Mouse (Mus musculus) spleen, postnatal 36 days (tissue): ENCODE data around the gene Ube2h.

Source experiments
- DNase-seq, 2 experiments: peaks; one replicate each; pipeline ENCODE4 v3.0.0; 2022; ENCODE audit warnings: low spot score in 2 of 2, mixed read lengths in 1 of 2

The Ube2h gene

DNA sequence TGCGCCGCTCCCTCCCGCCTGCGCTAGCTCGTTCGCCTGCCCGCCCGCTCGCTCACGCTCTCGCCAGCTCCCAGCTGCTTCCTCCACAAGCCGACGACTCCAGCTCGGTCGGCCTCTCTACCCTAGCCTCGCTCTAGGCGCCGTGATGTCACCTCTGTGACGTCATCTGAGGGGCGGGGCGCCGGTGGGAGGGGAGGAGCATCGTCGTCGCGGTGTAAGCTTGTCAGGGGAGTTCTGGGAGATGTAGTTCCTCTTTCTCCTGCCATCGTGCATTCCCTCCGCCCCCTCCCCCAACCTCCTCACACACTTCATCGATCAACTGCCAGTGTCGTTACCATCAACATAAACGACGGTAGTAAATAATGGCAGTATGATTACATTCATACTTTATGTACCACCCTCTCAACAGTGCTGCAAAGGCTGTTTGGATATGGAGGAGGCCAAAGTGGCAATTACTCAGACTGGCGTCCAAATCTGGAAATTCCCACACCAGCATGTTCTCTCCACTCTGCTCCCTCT lies at the start of gene Ube2h:
Ube2h (minus strand) TSS at position 141 of the 519 bp plus-strand sequence.
- peak; percentile 99 to 100 for DNase-seq

DNA sequence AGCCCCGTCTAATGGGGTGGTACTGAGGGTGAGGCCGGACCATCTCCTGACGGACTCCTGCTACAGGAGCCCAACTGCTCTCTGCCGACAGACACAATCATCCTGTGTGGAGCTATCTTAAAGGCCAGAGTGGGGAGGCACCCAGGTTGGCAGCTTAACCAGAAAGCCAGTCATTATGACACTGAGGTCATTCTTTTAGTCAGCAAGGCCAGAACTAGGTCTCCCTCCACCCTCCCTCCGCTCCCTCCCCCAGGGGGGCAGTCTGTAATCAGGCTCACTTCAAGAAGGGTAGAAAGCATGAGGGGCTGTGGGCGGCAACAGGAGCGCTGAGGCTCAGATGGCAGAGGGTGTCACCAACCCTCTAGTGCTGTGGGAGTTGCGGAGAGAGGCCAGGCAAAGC lies 49.3 kb upstream of the Ube2h start:
- no peak for DNase-seq

DNA sequence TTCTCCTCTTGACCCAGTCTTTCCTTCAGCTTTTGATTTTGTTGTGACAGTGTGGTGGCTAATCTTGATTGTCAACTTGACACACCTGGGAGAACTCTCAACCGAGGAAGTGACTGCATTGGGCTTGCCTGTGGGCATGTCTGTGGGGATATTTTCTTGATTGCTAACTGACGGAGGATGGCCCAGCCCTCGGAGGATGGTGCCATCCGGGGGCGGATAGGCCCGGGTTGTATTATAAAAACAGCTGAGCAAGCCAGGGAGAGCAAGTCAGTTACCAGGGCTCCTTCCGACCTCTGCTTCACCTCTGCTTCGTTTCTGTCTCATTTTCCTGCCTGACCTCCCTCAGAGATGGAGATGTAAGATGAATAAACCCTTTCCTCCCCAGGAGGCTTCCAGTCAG lies 48.4 kb upstream of the Ube2h start:
- DNase-seq = no peak

DNA sequence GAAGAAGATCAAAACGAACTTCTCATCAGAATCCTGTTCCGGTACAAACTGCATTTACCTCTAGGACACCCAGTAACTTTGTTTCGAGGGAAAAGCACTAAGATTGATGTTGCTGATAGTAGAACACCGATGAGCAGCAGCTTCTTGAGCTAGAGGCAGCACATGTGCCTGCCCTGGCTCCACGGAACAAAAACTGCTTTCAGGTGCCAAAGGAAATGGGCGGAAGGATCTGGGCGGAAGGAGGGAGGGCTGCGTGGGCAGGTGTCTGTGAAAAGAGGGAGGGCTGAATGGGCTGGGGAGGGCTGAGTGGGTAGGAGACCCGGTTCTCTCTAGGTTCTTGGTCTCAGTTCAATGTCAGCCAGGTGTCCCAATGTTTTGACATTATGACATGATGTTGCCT lies 47.0 kb upstream of the Ube2h start:
- DNase-seq = peak; percentile 39 to 51

DNA sequence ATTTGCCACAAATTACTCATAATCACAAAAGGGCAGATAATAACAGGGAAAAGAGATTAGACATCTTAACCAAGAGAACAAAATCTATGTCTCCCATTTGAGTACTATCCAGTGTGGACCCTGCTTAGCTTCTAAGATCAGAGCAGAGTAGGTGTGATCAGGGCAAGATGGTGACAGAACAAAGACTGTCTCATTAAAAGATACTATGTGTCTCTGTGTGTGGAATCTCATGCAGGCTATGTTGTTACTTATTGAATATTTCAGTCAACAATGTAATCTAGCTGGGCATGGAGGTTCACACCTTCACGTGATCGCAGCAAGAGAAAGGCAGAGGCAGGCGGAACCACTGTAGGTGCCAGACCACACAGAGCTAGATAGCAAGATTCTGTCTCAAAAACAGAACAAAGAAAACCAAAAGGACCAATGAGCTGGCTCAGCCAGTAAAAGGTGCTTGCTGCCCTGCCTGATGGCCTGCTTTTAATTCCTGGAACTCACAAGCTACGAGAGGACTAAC lies 43.0 kb upstream of the Ube2h start:
- DNase-seq = no peak

DNA sequence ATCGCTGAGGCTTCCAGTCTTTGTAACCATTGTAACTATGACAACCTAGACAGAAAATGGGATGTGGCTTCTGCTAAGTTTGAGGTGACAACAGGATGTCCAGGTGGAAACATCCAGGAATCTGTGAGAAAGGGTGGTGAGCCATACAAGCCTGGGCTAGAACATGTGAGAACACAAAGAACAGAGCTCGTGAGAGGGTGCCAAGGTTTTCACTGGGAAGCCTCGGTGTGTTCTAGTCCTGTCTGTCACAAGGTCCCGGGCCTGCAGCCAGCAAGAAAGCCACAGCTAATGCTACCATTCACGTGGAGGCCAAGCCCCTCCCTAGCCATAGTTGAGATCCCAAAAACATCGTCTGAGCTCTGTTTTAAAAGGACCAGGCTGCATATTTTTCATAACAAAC lies 42.4 kb upstream of the Ube2h start:
- DNase-seq = no peak

DNA sequence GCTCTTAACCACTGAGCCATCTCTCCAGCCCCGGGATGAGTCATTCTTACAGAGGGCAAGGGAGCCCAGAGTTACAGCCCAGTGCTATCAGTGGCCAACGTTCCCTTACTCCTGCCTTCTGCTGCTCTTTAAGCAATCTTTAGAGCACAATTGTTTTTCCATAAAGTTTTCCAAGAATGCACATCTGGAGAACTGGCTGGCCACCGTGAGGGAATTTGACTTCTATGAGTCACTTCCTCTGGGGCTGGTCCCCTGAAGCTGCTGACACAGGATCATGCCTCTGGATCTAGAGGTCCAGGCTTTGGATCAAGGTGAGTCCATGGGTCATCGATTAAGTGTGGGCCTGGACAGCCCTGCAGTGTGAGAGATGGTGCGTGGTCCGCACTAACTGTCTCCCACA lies 39.7 kb upstream of the Ube2h start:
- no peak for DNase-seq

DNA sequence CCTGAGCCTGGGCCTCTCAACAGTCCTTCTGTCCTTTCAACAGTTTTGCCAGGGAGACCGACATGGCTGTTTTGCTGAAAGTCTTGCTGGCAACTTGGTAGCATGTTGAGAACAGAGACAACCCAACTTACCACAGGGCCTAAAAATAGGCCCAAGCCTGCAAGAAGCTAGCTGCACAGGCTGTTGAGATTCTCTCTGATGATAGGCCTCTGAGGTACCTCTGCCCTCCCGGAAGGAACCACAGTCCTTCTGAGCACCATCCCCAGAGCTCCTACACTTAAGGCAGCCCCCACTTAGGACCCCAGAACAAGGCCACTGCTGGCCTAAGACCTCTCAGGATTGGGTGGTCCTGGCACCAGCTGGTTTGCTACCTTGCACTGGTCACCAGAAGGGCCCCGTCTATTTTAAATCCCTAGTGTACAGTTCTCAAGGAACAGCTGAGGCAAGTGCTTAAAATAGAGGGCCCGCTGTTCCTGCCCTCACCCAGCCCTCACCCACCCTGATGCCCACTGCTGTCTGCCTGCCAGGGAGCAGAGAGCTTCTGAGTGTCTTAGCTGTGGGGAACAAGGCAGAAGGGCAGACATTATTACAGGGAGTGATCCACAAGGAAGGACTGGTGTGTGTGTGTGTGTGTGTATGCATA lies 36.0 kb upstream of the Ube2h start:
- DNase-seq = peak in 1 of 2 experiments; percentile 23

DNA sequence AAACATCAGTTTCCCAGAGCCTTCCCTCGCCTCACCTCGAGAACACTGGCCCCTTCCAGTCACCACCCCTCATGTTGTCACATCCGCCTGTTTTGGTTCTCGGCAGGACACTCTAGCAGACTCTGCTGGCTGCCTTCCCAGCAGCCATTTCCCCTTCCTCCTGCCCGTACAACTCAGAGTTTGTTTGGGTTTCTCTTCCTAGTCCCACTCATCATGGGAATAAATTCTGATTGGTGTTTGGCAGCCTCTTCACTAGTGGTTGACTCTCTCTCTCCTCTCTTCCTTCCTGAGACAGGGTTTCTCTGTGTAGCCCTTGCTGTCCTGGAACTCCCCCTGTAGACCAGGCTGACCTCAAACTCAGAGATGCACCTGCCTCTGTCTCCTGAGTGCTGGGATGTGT lies 32.6 kb upstream of the Ube2h start:
- peak; percentile 71 to 72 for DNase-seq

DNA sequence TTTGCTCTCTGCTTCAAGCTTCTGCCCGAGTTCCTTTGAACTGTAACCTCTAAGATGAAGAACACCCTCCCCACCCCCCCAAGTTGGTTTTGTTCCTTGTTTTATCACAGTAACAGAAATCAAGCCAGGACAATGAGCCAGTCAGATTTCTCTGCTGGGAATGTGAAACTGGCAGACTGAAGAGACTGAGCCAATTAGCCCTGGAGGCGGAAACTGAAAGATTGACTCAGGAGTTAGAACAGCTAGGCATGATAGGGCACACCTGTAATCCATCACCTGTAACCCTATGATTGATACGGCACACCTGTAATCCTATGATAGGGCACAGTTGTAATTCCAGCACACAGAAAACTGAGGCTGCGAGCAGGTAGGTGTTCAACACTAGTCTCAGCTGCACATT lies 27.9 kb upstream of the Ube2h start:
- no peak for DNase-seq

DNA sequence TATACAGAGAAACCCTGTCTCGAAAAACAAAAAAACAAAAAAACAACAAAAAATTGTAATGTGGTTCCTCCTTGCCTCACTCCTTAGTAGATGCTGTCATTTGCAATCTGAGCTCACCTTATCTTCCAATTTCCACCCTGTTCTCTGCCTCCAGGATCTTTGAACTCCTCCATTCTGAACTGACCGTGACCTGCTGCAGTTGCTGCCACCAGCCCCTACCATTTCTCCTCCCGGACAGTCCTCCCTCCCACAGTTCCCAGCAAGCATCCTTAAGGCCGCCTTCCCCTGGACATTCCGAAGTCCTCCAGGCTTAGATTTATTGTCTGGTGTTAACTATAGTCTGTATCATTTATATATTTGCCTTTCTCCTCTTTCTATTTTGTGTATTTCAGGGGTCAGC lies 26.4 kb upstream of the Ube2h start:
- DNase-seq = no peak

DNA sequence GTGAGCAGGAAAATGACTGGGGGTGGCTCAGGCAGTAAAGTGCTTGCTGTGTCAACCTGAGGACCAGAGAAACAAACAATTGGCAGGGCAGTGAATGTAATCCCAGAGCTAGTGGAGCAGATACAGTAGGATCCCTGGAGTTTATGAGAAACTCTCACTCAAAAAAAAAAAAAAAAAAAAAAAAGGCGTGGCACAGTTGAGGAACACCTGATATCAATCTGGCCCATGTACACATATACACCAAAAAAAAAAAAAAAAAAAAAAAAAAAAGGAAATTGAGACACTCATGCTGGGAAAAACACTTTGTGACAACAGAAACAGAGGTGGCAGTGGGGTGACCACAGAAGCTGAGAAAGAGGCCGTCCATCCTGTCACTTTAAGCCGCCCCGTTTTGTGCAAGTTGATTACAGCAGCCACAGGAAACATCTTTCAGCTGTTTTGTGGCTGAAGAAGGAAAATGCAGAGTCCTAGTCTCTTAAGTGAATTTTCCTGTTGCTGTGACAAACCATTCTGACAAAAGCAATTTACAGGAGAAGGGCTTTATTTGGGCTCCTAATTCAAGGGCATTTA lies 21.7 kb upstream of the Ube2h start:
- DNase-seq = peak; percentile 39 to 49

DNA sequence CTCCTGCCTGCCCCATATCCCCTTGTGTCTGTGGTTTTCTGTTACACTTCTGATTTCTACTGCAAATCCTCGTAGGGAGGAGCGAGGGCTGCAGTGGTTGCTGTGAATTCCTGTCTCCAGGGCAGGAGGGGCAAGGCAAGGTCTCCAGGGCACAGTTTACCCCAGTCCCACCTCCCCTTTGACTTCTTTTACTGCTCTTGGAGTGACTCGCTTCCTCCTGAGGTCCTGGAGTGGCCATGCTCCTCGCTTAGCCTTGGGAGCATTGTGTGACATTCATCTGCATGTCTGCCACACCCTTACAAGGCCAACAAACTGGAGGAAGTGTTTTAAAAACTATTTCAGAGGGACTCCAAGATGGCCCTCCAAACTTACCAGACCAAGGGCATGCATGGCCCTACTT lies 16.7 kb upstream of the Ube2h start:
- DNase-seq = no peak

DNA sequence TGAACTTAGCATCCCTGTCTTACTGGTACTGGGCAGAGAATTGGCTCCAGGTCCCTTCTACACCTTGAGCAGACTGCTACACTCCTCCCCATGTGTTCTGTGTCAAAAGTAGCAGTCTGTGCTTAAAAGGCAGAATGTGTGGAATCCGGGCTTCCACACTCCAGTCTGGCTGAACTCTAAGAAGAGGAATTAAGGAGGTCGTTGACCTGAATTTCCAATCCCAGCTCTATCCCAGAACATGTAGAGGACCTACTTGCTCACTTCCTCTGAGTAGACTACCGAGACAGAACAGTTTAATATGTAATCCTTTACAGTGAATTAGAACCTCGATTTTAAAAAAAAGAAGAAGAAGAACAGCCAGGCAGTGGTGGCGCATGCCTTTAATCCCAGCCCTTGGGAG lies 14.9 kb upstream of the Ube2h start:
- no peak for DNase-seq

DNA sequence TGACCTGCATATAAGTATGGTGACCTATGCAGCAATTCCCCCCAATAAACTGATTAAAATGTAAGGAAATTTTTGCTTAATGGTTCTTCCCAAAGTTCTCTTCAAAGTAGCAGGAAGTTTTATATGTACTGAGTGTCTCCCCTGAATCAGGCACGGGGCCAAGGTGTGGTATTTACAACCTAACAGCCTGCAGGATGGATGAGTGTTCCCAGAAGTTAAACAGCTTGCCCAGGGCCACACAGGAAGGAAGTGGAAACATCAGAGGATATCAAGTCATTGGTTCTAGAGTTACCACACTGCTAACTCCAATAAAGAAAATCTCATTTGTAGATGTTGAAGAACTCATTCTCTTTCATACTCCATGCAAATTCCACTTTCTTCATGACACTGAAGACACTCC lies 7.7 kb upstream of the Ube2h start:
- no peak for DNase-seq

DNA sequence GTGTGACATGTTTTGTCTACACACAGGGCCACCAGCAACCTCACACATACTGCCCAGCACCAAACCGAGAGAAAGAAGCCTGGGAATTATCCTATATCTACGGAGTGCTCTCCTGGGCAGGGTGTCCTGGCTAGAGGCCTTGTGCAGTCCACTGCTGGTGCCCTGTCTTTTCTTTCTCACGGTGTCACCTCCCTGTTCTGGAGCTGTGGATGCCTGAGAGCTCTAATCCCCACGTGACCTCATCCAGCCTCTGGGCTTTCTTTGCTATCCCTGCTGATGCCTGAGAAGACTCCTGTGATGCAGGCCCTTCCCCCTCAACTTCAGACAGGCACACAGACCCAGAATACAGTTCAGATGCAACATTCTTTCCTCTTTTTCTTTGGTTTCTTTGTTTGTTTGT lies 4.4 kb upstream of the Ube2h start:
- DNase-seq = no peak

DNA sequence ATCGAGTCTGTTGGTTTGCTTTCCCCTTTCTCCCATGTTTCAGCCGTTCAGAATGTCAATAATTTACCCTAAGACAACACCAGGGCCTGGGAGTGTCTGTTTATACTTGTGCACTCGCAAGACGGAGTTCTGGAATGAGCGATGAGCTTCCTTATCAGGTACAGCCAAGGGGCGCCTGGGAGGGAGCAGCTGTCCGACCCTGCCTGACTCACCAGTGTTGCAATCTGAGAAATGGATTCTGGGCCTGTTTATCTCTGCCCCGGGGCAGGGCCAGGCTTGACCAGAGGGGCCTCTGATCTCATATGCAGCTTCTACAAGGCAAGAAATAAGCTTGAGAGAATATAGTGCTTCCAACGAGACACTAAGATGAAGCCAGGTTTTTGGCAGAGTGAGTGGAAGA lies 3.4 kb upstream of the Ube2h start:
- DNase-seq = peak; percentile 73 to 83

DNA sequence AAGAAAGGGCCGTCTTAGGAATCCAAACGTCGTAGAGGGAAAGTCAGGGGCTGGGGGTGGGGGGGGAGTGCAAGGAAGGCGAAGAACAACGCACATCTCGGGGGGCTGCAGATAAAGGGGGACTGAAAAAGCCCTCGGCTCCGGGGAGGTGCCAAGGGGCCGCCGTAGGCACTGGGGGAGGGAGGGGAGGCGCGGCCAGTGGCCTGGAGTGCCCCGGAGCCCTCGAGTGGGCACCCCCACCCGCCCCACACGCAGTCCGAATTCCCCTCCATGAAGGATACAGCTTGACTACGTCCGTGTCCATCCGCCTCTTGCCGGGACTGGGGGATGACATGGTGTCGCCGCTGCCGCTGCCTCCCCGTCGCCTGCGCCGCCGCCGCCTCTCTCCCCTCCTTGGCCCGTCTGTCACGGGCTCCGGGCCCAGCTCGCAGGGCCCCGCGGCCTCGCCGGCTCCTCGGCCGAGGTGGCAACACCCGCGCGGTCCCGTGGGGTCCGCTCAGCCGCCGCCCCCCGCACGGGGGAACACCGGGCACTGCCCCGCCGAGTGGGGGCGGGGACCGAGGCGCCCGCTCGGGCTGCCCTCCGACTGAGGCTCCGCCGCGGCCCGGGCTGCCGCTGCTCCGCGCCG lies 454 bp downstream of the Ube2h start:
- peak in 1 of 2 experiments; percentile 29 for DNase-seq

DNA sequence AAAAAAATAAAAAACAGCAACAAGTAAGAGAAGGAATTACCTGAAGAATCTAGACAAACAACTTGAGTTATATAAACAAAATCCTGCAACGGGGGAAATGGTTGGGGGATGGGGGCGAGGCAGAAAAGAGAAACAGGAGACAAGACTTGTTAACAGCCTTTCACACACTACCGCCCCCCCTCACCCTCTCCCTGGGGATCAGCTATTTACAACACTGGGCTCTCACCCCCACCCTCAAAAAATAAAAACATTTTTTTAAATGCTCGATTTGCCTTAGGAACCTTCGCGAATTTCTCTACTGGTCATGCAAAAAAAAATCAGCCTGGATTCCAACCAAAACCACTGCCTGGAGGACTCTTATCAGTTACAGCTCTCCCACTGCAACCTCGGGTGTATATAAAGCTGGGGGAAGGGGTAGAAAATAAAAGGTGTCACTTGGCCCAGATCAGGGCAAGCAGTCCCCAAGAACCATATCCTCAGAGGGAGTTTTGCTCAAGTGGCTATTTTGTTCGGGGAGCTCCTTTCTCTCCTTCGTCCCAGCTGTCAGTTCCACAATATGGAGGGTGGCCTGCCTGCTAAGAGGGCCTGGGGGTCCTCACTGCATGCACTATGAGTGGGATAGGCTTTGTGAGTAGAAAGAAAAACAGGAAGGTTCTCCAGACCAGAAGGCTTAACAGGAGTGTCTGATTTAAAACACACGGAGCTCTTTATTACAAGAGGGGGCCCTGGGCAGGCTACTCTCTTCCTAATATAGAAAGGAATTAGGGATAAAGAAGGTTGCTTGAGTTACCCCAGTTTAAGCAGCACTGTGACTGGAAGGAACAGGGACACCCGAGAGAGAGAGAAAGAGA lies 1.3 kb downstream of the Ube2h start:
- DNase-seq = peak; percentile 67 to 77

DNA sequence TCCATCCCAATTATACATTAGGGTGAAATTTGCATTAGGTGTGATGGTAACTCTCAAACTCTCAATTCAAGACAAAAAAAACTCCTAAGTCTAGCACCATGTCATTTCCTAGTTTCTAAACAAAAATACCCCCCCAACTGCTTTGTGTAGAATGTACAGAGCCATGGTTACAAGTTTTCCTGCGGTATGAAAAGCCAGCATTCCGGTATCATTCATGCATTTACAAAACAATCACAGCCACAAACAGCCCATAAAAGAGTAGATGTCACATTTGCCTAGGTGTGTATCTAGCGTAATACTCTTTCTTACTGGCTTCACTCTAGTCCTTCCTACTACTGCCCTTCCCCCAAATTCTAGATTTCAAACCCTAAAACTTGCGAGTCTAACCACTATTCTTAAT lies 2.2 kb downstream of the Ube2h start:
- DNase-seq = no peak

DNA sequence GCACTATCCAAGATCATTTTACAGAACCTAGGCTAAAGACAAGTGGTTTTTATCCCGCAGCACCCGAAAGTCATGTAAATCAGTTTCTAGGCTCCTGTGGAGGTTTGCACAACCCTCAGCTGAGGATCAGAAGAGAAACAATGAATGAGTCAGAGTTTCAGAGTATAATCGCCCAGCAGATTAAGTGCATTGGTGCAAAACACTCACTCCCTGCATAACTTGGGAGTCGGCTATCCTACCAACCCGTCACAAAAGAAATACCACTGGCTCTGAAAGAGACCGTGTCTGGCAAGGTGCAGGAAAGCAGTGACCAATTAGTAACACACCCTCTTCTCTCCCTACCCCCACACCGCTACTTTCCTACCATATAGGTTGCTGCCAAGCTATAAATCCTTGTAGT lies 3.4 kb downstream of the Ube2h start:
- DNase-seq = no peak

DNA sequence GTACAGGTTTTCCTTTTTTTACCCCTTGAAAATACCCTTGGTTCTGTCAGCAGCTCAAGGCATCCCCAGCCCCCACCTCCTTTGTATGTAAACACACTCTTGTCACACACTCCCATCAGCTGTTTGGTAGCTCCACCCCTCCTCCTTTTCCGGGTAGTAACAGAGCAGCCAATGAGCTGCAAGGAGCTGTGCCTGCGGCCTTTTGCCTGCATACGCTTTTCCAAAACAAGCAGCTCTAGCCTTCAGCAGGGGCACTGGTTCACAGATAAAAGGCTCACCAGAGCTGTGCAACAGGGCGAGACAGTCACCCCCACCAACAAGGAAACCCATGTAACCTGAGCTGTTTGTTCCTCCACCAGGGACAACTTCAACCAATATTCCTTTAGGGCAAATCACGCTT lies 4.0 kb downstream of the Ube2h start:
- DNase-seq = peak; percentile 88 to 89
